Mouse (Mus musculus): Measurements from ENCODE around the gene Dcun1d1.

Dcun1d1 gene

GRCm38 (mm10) chr3:35929831-35930230, 7.4 kb downstream of the Dcun1d1 start:
- peak; percentile 12 for DNase-seq

- DNase-seq: no peak
Observed at GRCm38 (mm10) chr3:35929406-35929805, 7.8 kb downstream of the Dcun1d1 start.

- DNase-seq: no peak
Observed at GRCm38 (mm10) chr3:35925852-35926251, 11.4 kb downstream of the Dcun1d1 start.

- DNase-seq: no peak
Observed at GRCm38 (mm10) chr3:35924007-35924406, 13.2 kb downstream of the Dcun1d1 start.

- no peak for DNase-seq
Observed at GRCm38 (mm10) chr3:35923495-35923894, 13.8 kb downstream of the Dcun1d1 start.

GRCm38 (mm10) chr3:35922522-35922921, 14.7 kb downstream of the Dcun1d1 start:
- DNase-seq: no peak

- DNase-seq: no peak
Observed at GRCm38 (mm10) chr3:35918229-35918628, 19.0 kb downstream of the Dcun1d1 start.

GRCm38 (mm10) chr3:35908982-35909680, 28.1 kb downstream of the Dcun1d1 start:
- no peak for DNase-seq

GRCm38 (mm10) chr3:35900555-35901204, 36.6 kb downstream of the Dcun1d1 start:
- DNase-seq: no peak

GRCm38 (mm10) chr3:35899109-35899508, 38.1 kb downstream of the Dcun1d1 start:
- DNase-seq: no peak

- no peak for DNase-seq
Observed at GRCm38 (mm10) chr3:35897900-35898299, 39.3 kb downstream of the Dcun1d1 start.

GRCm38 (mm10) chr3:35893156-35893555, 44.1 kb downstream of the Dcun1d1 start:
- no peak for DNase-seq

GRCm38 (mm10) chr3:35891123-35891522, 46.1 kb downstream of the Dcun1d1 start:
- DNase-seq: no peak

GRCm38 (mm10) chr3:35889531-35889930, 47.7 kb downstream of the Dcun1d1 start:
- no peak for DNase-seq

- no peak for DNase-seq
Observed at GRCm38 (mm10) chr3:35883267-35883666, 54.0 kb downstream of the Dcun1d1 start.

GRCm38 (mm10) chr3:35849326-35849725, 87.9 kb downstream of the Dcun1d1 start:
- no peak for DNase-seq

All from thymus, postnatal 25 days (tissue).